Mouse (Mus musculus) ovary, postnatal 10 days (tissue): ENCODE results near the gene Spin1.
A peak's percentile ranks its signal among the peaks of the same experiment; 100 is the strongest.
"Not testable (repeated sequence)": the region's sequence is repeated elsewhere in the genome, so short reads cannot be mapped to it uniquely, and the experiment has no call there.

Experiments
- DNase-seq: peaks from one replicate; pipeline ENCODE4 v3.0.0; 2022; ENCODE audit warnings: low spot score

Gene Spin1

GRCm38 (mm10) chr13:51100233-51101015 lies at the start of gene Spin1:
Spin1 (plus strand) TSS chr13:51100880.
- peak; percentile 78 for DNase-seq

GRCm38 (mm10) chr13:51051016-51051415 lies 49.7 kb upstream of the Spin1 start:
- no peak for DNase-seq

- no peak for DNase-seq
Measured at GRCm38 (mm10) chr13:51052408-51052807, 48.3 kb upstream of the Spin1 start.

- no peak for DNase-seq
Measured at GRCm38 (mm10) chr13:51063024-51063423, 37.7 kb upstream of the Spin1 start.

- no peak for DNase-seq
Measured at GRCm38 (mm10) chr13:51063721-51064120, 37.0 kb upstream of the Spin1 start.

GRCm38 (mm10) chr13:51064429-51064828 lies 36.3 kb upstream of the Spin1 start:
- DNase-seq: no peak

- DNase-seq: no peak
Measured at GRCm38 (mm10) chr13:51071063-51071680, 29.5 kb upstream of the Spin1 start.

GRCm38 (mm10) chr13:51071763-51072276 lies 28.9 kb upstream of the Spin1 start:
- DNase-seq: no peak

- no peak for DNase-seq
Measured at GRCm38 (mm10) chr13:51072917-51073843, 27.5 kb upstream of the Spin1 start.

GRCm38 (mm10) chr13:51074081-51074680 lies 26.5 kb upstream of the Spin1 start:
- no peak for DNase-seq

- not testable (repeated sequence) for DNase-seq
Measured at GRCm38 (mm10) chr13:51076191-51076590, 24.5 kb upstream of the Spin1 start.

- DNase-seq: not testable (repeated sequence)
Measured at GRCm38 (mm10) chr13:51078586-51078985, 22.1 kb upstream of the Spin1 start.

GRCm38 (mm10) chr13:51080801-51081200 lies 19.9 kb upstream of the Spin1 start:
- DNase-seq: no peak

GRCm38 (mm10) chr13:51084241-51084640 lies 16.4 kb upstream of the Spin1 start:
- DNase-seq: no peak

- no peak for DNase-seq
Measured at GRCm38 (mm10) chr13:51085941-51086340, 14.7 kb upstream of the Spin1 start.

- no peak for DNase-seq
Measured at GRCm38 (mm10) chr13:51087253-51087652, 13.4 kb upstream of the Spin1 start.

GRCm38 (mm10) chr13:51088207-51088606 lies 12.5 kb upstream of the Spin1 start:
- DNase-seq: no peak

GRCm38 (mm10) chr13:51089058-51089457 lies 11.6 kb upstream of the Spin1 start:
- no peak for DNase-seq

- no peak for DNase-seq
Measured at GRCm38 (mm10) chr13:51090105-51090661, 10.5 kb upstream of the Spin1 start.

GRCm38 (mm10) chr13:51093430-51093829 lies 7.2 kb upstream of the Spin1 start:
- no peak for DNase-seq
